Mouse (Mus musculus): ENCODE results near the gene Sync.

DNA sequence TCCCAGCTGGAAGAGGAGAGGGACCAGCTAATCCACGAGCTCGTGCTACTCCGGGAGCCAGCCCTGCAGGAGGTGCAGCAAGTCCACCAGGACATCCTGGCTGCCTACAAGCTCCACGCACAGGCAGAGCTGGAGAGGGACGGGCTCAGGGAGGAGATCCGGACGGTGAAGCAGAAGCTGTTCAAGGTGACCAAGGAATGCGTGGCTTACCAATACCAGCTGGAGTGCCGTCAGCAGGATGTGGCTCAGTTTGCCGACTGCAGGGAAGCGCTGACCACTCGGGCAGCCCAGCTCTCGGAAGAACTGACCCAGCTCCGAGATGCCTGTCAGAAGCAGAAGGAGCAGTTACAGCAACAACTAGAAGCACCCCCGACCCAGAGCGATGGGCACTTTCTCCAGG, 6.3 kb downstream of the Sync start:
- TF ChIP-seq POLR2A (IDR thresholded peaks at IDR 0.05; ENCODE audit: insufficient read depth, low read depth, low read length) (no peak), CTCF (IDR thresholded peaks at IDR 0.05) (no peak)

Data from heart, adult 2 months (tissue).